21 mouse cellular contexts compared by ENCODE assay signal in the genomic region with DNA sequence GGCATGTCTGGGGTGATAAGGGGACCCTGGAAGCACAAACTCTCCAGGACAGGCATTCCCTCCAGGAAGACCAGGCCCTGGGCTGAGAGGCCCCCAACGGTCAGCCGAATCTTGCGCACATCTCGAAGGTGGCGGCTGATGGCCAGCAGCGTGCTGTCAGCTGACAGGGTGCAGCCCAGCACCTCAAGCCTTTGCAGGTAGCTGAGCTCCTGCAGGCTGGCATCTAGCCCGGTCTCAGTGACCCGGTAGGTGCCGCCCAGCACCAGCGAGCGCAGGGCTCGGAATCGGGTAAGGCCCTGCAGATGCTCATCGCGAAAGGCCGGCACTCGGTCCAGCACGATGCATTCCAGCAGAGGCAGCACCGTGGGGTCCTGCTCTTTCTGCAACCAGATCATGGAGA. TPM values are rescaled to one million over a fixed set of nuclear protein-coding genes. Genes with fewer than 3 reads are reported as not detected.
DNase-seq lines count a peak whose midpoint lies in the region; ATAC-seq and TF ChIP-seq lines count a peak whose summit lies in the region.
"Had no signal": no experiment of that assay in that cellular context is flagged by ENCODE, and none has a peak within 500 bp of the region (broad histone marks: within the 10 kb centered on the region; RNA-seq: fewer than 3 reads in every experiment).

No protein-coding gene starts in this region.

- H3K36me3 ChIP-seq in heart, postnatal 0 days (replicated peaks; ENCODE audit: control insufficient read depth, insufficient read depth, low read length) = peaks cover 24% of the 10 kb centered on the region
- H3K36me3 ChIP-seq in E14TG2a.4 (ENCODE audit: insufficient read depth, low read length) = peaks cover 45% of the 10 kb centered on the region

- DNase-seq in cerebellum, postnatal 25 days = peak; percentile 5 to 17
- no peak for DNase-seq in cerebellum, adult 11 months
- DNase-seq in heart, postnatal 0 days (ENCODE audit: low spot score) = no peak
- no peak for DNase-seq in heart, adult 8-10 months (ENCODE audit: low spot score)
- DNase-seq in thymus, postnatal 14 days = peak; percentile 41
- DNase-seq in thymus, postnatal 4 days = no peak
- DNase-seq in left cerebral cortex, adult 11 months (ENCODE audit: low spot score) = no peak
- DNase-seq: adrenal gland, adult 8-10 months; adrenal gland, postnatal 36 days; cerebellum, adult 9-10 months; gastrocnemius, postnatal 14 days; heart, postnatal 36 days; kidney, adult 18-20 months had no signal

- H3K9ac ChIP-seq in heart, postnatal 0 days (replicated peaks; ENCODE audit: low read depth, low read length) = 0 out of 2 replicates have a peak overlapping the region, but pooled peaks have one; percentile 20
- H3K9ac ChIP-seq: hindbrain, embryonic 12.5 days had no signal

- H3K4me1 ChIP-seq in heart, postnatal 0 days (ENCODE audit: control insufficient read depth, insufficient read depth) = peaks cover 11% of the 10 kb centered on the region
- peaks cover 71% of the 10 kb centered on the region for H3K4me1 ChIP-seq in E14TG2a.4 (replicated peaks; ENCODE audit: low read depth, low read length)

- no peak overlapping the region for H3K4me2 ChIP-seq in heart, postnatal 0 days (ENCODE audit: low read depth, low read length)
- H3K4me2 ChIP-seq: heart, embryonic 11.5 days; hindbrain, embryonic 12.5 days had no signal

- no peak for TF ChIP-seq EP300 in heart, postnatal 0 days (IDR thresholded peaks at IDR 0.05; ENCODE audit: low read depth)

- TF ChIP-seq CTCF in heart, postnatal 0 days (IDR thresholded peaks at IDR 0.05; ENCODE audit: low read depth) = no peak
- TF ChIP-seq CTCF in E14TG2a.4 (conservative IDR thresholded peaks at IDR 0.05; ENCODE audit: low read length) = no peak

- WGBS in heart, postnatal 0 days = 83% methylated on average over 19 of the region's 19 CpGs

- no peak for ATAC-seq in heart, postnatal 0 days (ENCODE audit: insufficient read depth, low read depth)
- ATAC-seq: forebrain, embryonic 14.5 days; hindbrain, embryonic 16.5 days; inflammation-experienced regulatory T-cells, adult 6 months had no signal

- no peak overlapping the region for H3K4me3 ChIP-seq in heart, postnatal 0 days (ENCODE audit: low read depth, low read length)
- peak overlapping the region; percentile 70 for H3K4me3 ChIP-seq in E14TG2a.4 (replicated peaks; ENCODE audit: low read length)
- H3K4me3 ChIP-seq: embryonic facial prominence, embryonic 10.5 days; hindbrain, embryonic 12.5 days had no signal

- no peaks in the 10 kb centered on the region for H3K27me3 ChIP-seq in heart, postnatal 0 days (ENCODE audit: control insufficient read depth, insufficient read depth, low read length)
- H3K27me3 ChIP-seq in E14TG2a.4 (ENCODE audit: insufficient read depth, low read length) = no peaks in the 10 kb centered on the region
- H3K27me3 ChIP-seq: hindbrain, embryonic 12.5 days had no signal

- no peaks in the 10 kb centered on the region for H3K9me3 ChIP-seq in heart, postnatal 0 days (replicated peaks; ENCODE audit: control insufficient read depth, low read length)
- H3K9me3 ChIP-seq in E14TG2a.4 (ENCODE audit: low read length) = no peaks in the 10 kb centered on the region
- H3K9me3 ChIP-seq: embryonic facial prominence, embryonic 10.5 days; G1E; hindbrain, embryonic 12.5 days had no signal

- no peak overlapping the region for H3K27ac ChIP-seq in heart, postnatal 0 days (ENCODE audit: low read depth)
- H3K27ac ChIP-seq: embryonic facial prominence, embryonic 10.5 days; hindbrain, embryonic 12.5 days had no signal

RNA-seq across cellular contexts. Expression of a gene that starts 4.1 kb away (rescaled TPM):
- 223 and 238 TPM in 2 replicates for total RNA-seq in heart, postnatal 0 days (2014; rRNA removed; ENCODE audit: low replicate concordance)
- 389 and 407 TPM in 2 replicates for polyA plus RNA-seq in heart, postnatal 0 days (2015; fragmentation: Nextera tagmentation; extraction: Ambion mirVana)
- total RNA-seq in heart, adult 8-10 months (2022) = 100 to 1,000 TPM; 229 to 288 (median 277) TPM

RNA-seq across cellular contexts. Expression of a gene that starts 6.0 kb away (rescaled TPM):
- 15.6 and 20.8 TPM in 2 replicates for total RNA-seq in heart, postnatal 0 days (2014; rRNA removed; ENCODE audit: low replicate concordance)
- 12.7 and 13.0 TPM in 2 replicates for polyA plus RNA-seq in heart, postnatal 0 days (2015; fragmentation: Nextera tagmentation; extraction: Ambion mirVana)
- total RNA-seq in heart, adult 8-10 months (2022) = 10 to 100 TPM in 2 of 4 experiments, 1 to 10 TPM in 2; 8.2 to 11.4 (median 10.2) TPM

RNA-seq across cellular contexts. Expression of a gene that starts 13.3 kb away (rescaled TPM):
- 26.9 and 30.7 TPM in 2 replicates for total RNA-seq in heart, postnatal 0 days (2014; rRNA removed; ENCODE audit: low replicate concordance)
- polyA plus RNA-seq in heart, postnatal 0 days (2015; fragmentation: Nextera tagmentation; extraction: Ambion mirVana) = 40.2 and 40.7 TPM in 2 replicates
- total RNA-seq in heart, adult 8-10 months (2022) = 10 to 100 TPM; 18.2 to 20.3 (median 19.7) TPM

RNA-seq across cellular contexts. Expression of a gene that starts 57.5 kb away (rescaled TPM):
- 4.2 and 8.0 TPM in 2 replicates for total RNA-seq in heart, postnatal 0 days (2014; rRNA removed; ENCODE audit: low replicate concordance)
- polyA plus RNA-seq in heart, postnatal 0 days (2015; fragmentation: Nextera tagmentation; extraction: Ambion mirVana) = 8.5 and 9.4 TPM in 2 replicates
- total RNA-seq in heart, adult 8-10 months (2022) = 1 to 10 TPM; 3.2 to 5.7 (median 5.1) TPM

Comparison
In these comparisons a context has a peak if more than half of its experiments do, and no peak if none do; other contexts are left out.
1. DNase-seq: peak in cerebellum, postnatal 25 days (2 of 2) and thymus, postnatal 14 days (single experiment); none in cerebellum, adult 11 months (single experiment), heart, postnatal 0 days (single experiment), heart, adult 8-10 months (single experiment), thymus, postnatal 4 days (single experiment) and left cerebral cortex, adult 11 months (single experiment).